Mouse (Mus musculus) layer of hippocampus, adult 8-10 months (tissue): Measurements from ENCODE around the gene Mrpl48. TPM values are rescaled to one million over a fixed set of nuclear protein-coding genes. Genes with fewer than 3 reads are reported as not detected.

Experiments used
- DNase-seq, 2 experiments: peaks; one replicate each; pipeline ENCODE4 v3.0.0; 2022; ENCODE audit warnings: low spot score in 2 of 2
- total RNA-seq, 4 experiments: library from RNA; stranded (reverse); gene quantifications; 2 replicates each; pipeline ENCODE4 v1.2.4; 2022

Mrpl48 gene
- total RNA-seq, 4 experiments from 2014 or later = 65.1 to 69.0 (median 66.7) TPM

- DNase-seq = no peak
Measured at GRCm38 (mm10) chr7:100496791-100497190, 111.3 kb downstream of the Mrpl48 start.

- DNase-seq = no peak
Measured at GRCm38 (mm10) chr7:100496371-100496770, 111.7 kb downstream of the Mrpl48 start.

Other genes with a start within 250 kb of the Mrpl48 start
- gene C2cd3, start 236.1 kb downstream of the Mrpl48 start, total RNA-seq = 10 to 100 TPM; 19.8 to 27.6 (median 24.5) TPM
- gene Ppme1, start 236.0 kb downstream of the Mrpl48 start, total RNA-seq = 100 to 1,000 TPM; 136 to 154 (median 142) TPM
- gene Ucp3, start 135.3 kb downstream of the Mrpl48 start, total RNA-seq = 1 to 10 TPM; 2.1 to 2.9 (median 2.2) TPM
- 100 to 1,000 TPM in 2 of 4 experiments, 10 to 100 TPM in 2; 40.3 to 175 (median 106) TPM for gene Ucp2, start 115.0 kb downstream of the Mrpl48 start, total RNA-seq
- gene Dnajb13, start 93.3 kb downstream of the Mrpl48 start, total RNA-seq = under 1 TPM in 3 of 4 experiments, not detected in 1; 0.38 to 0.98 (median 0.41) TPM
- gene Coa4, start 71.2 kb downstream of the Mrpl48 start, total RNA-seq = 1 to 10 TPM; 7.9 to 9.9 (median 9.2) TPM
- 100 to 1,000 TPM; 340 to 373 (median 364) TPM for gene Rab6a, start 891 bp downstream of the Mrpl48 start, total RNA-seq
- 100 to 1,000 TPM; 257 to 305 (median 270) TPM for gene Plekhb1, start 54.1 kb upstream of the Mrpl48 start, total RNA-seq
- gene Fam168a, start 98.3 kb upstream of the Mrpl48 start, total RNA-seq = 100 to 1,000 TPM; 199 to 225 (median 213) TPM